Comparison of ENCODE assay signal across 17 mouse cellular contexts in the genomic region with DNA sequence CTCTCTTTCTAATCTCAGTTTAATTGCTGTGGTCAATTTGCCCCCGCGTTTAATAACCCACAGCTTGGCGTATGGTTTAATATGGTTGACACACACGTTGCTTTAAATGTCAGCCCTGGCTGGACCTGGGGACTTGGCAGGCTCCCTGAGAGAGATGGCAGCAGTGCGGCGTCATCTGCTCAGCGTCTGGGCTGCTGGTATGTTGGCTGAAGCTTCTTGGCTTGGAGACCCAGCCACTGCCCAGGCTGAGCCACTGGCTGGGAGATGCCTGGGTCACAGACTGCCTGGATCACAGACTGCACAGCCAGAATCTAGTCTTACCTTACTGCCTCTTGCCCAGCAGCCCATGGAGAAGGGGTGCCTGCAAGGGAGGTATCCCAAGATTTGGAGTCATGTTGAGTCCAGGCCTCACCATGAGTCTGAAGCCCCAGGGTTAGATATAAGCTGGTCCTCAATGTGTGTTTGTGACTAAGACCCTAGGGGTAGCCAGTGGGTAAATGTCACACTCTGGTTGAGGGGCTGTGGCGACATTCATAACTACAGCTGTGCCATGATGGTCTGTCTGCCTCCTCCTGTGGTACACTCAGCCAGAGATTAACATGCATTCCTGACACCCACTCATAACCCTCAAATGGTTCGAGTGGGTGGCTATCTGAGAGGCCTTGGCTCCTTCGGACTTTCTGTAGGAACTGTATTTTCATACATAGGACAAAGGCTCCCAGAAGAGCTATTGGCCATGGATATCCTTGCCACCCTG.
DNase-seq lines count a peak whose midpoint lies in the region; ATAC-seq and TF ChIP-seq lines count a peak whose summit lies in the region.
"Had no signal": no experiment of that assay in that cellular context is flagged by ENCODE, and none has a peak within 500 bp of the region (broad histone marks: within the 10 kb centered on the region; RNA-seq: fewer than 3 reads in every experiment).

No protein-coding gene starts in this region.

- no peak overlapping the region for H3K4me3 ChIP-seq in hindbrain, postnatal 0 days (ENCODE audit: low read length)
- H3K4me3 ChIP-seq in hindbrain, embryonic 13.5 days: no peak overlapping the region
- H3K4me3 ChIP-seq: embryonic facial prominence, embryonic 12.5 days; forebrain, embryonic 12.5 days; intestine, embryonic 15.5 days; midbrain, embryonic 15.5 days; neural tube, embryonic 13.5 days had no signal

- H3K27me3 ChIP-seq in hindbrain, postnatal 0 days (ENCODE audit: insufficient read depth, low read length): no peaks in the 10 kb centered on the region
- peaks cover 29% of the 10 kb centered on the region; the same call in 1 of the 2 replicates for H3K27me3 ChIP-seq in hindbrain, embryonic 13.5 days
- H3K27me3 ChIP-seq: intestine, embryonic 15.5 days had no signal

- peak; percentile 67 for DNase-seq in hindbrain, postnatal 0 days (ENCODE audit: low spot score)
- DNase-seq in cerebellum, postnatal 36 days: peak; percentile 8 to 20
- DNase-seq in gastrocnemius, postnatal 10 days: peak; percentile 47
- peak; percentile 26 for DNase-seq in heart, postnatal 25 days (ENCODE audit: low spot score)
- no peak for DNase-seq in layer of hippocampus, adult 18-20 months (ENCODE audit: low spot score in 2 of 2)
- DNase-seq in layer of hippocampus, adult 8-10 months (ENCODE audit: low spot score in 2 of 2): no peak
- DNase-seq: adrenal gland, adult 8-10 months; kidney, postnatal 4 days; thymus, adult 18-20 months had no signal

- no peaks in the 10 kb centered on the region for H3K9me3 ChIP-seq in hindbrain, postnatal 0 days (ENCODE audit: low read length)
- no peaks in the 10 kb centered on the region for H3K9me3 ChIP-seq in hindbrain, embryonic 13.5 days
- H3K9me3 ChIP-seq: embryonic facial prominence, embryonic 12.5 days; forebrain, embryonic 12.5 days; intestine, embryonic 15.5 days; midbrain, embryonic 15.5 days; neural tube, embryonic 13.5 days had no signal

- H3K4me1 ChIP-seq in hindbrain, postnatal 0 days (ENCODE audit: insufficient read depth, low read length): no peaks in the 10 kb centered on the region
- H3K4me1 ChIP-seq in hindbrain, embryonic 13.5 days (replicated peaks): no peaks in the 10 kb centered on the region
- H3K4me1 ChIP-seq: embryonic facial prominence, embryonic 12.5 days; forebrain, embryonic 12.5 days; intestine, embryonic 15.5 days; midbrain, embryonic 15.5 days; neural tube, embryonic 13.5 days had no signal

- H3K4me2 ChIP-seq in hindbrain, postnatal 0 days (ENCODE audit: low read depth, low read length): no peak overlapping the region
- H3K4me2 ChIP-seq in hindbrain, embryonic 13.5 days: no peak overlapping the region
- H3K4me2 ChIP-seq: embryonic facial prominence, embryonic 12.5 days; forebrain, embryonic 12.5 days; intestine, embryonic 15.5 days; midbrain, embryonic 15.5 days; neural tube, embryonic 13.5 days had no signal

- 55% methylated on average over 10 of the region's 10 CpGs for WGBS in hindbrain, postnatal 0 days
- 79% methylated on average over 10 of the region's 10 CpGs for WGBS in hindbrain, embryonic 13.5 days

- no peak for TF ChIP-seq CTCF in hindbrain, postnatal 0 days (IDR thresholded peaks at IDR 0.05; ENCODE audit: low read depth)

- intact Hi-C loops in heart, postnatal 25 days (cut with DNase I): no loop called here

- H3K36me3 ChIP-seq in hindbrain, postnatal 0 days (ENCODE audit: insufficient read depth, low read length): no peaks in the 10 kb centered on the region
- H3K36me3 ChIP-seq in hindbrain, embryonic 13.5 days: no peaks in the 10 kb centered on the region
- H3K36me3 ChIP-seq: embryonic facial prominence, embryonic 12.5 days; forebrain, embryonic 12.5 days; intestine, embryonic 15.5 days; midbrain, embryonic 15.5 days; neural tube, embryonic 13.5 days had no signal

- H3K9ac ChIP-seq in hindbrain, postnatal 0 days (replicated peaks; ENCODE audit: low read length): no peak overlapping the region
- no peak overlapping the region for H3K9ac ChIP-seq in hindbrain, embryonic 13.5 days
- H3K9ac ChIP-seq: embryonic facial prominence, embryonic 12.5 days; forebrain, embryonic 12.5 days; intestine, embryonic 15.5 days; liver, embryonic 14.5 days; midbrain, embryonic 15.5 days; neural tube, embryonic 13.5 days had no signal

- ATAC-seq in hindbrain, postnatal 0 days: 0 out of 2 replicates have a peak, but pooled peaks have one; percentile 53
- no peak for ATAC-seq in hindbrain, embryonic 13.5 days (ENCODE audit: low FRiP score)
- ATAC-seq: intestine, embryonic 15.5 days; midbrain, embryonic 15.5 days had no signal

- no peak overlapping the region for H3K27ac ChIP-seq in hindbrain, postnatal 0 days
- no peak overlapping the region for H3K27ac ChIP-seq in hindbrain, embryonic 13.5 days
- H3K27ac ChIP-seq: embryonic facial prominence, embryonic 12.5 days; forebrain, embryonic 12.5 days; intestine, embryonic 15.5 days; liver, embryonic 14.5 days; macrophage; midbrain, embryonic 15.5 days; neural tube, embryonic 13.5 days had no signal

Comparison
In these comparisons a context has a peak if more than half of its experiments do, and no peak if none do; other contexts are left out.
1. DNase-seq: peak in hindbrain, postnatal 0 days (single experiment), cerebellum, postnatal 36 days (2 of 2), gastrocnemius, postnatal 10 days (single experiment) and heart, postnatal 25 days (single experiment); none in layer of hippocampus, adult 18-20 months (0 of 2) and layer of hippocampus, adult 8-10 months (0 of 2).